ENCODE assay signal across 14 mouse cellular contexts in the genomic region with DNA sequence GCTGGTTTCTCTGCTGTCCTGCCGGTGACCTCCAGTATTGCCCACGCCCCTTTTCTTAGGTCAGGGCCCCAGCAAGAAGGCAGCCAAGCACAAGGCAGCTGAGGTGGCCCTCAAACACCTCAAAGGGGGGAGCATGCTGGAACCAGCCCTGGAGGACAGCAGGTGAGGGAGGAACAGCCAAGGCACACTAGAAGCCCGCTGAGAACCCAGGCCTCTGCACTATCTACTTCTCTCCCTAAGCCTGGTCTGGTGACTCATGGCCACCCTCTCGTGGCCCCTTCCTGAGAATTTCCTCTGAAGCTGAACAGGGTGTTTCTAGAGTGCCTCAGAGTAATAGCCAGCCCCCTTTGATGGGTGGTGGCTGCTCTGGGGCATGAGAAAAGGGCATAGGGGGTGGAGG. TPM values are rescaled to one million over a fixed set of nuclear protein-coding genes. Genes with fewer than 3 reads are reported as not detected.
DNase-seq lines count a peak whose midpoint lies in the region; ATAC-seq and TF ChIP-seq lines count a peak whose summit lies in the region.
"Had no signal": no experiment of that assay in that cellular context is flagged by ENCODE, and none has a peak within 500 bp of the region (broad histone marks: within the 10 kb centered on the region; RNA-seq: fewer than 3 reads in every experiment).

No protein-coding gene starts in this region.

- ATAC-seq in heart, embryonic 12.5 days (ENCODE audit: insufficient number of reproducible peaks, low FRiP score): no peak
- ATAC-seq in lung, postnatal 0 days: no peak
- ATAC-seq in embryonic facial prominence, embryonic 13.5 days (ENCODE audit: insufficient number of reproducible peaks, insufficient read depth, low FRiP score, low TSS enrichment, low read depth): no peak
- no peak for ATAC-seq in stomach, postnatal 0 days (ENCODE audit: low FRiP score, low TSS enrichment)
- ATAC-seq: inflammation-experienced regulatory T-cells, adult 6 months had no signal

- H3K4me3 ChIP-seq in heart, embryonic 12.5 days: peak overlapping the region; percentile 4; the same call in 1 of the 2 replicates
- H3K4me3 ChIP-seq in lung, postnatal 0 days (ENCODE audit: low read depth, low read length): no peak overlapping the region
- no peak overlapping the region for H3K4me3 ChIP-seq in embryonic facial prominence, embryonic 13.5 days
- no peak overlapping the region for H3K4me3 ChIP-seq in stomach, postnatal 0 days (ENCODE audit: low read depth, low read length)

- H3K4me1 ChIP-seq in heart, embryonic 12.5 days (replicated peaks): peaks cover 32% of the 10 kb centered on the region
- no peaks in the 10 kb centered on the region for H3K4me1 ChIP-seq in lung, postnatal 0 days (ENCODE audit: insufficient read depth, low read depth, low read length)
- H3K4me1 ChIP-seq in embryonic facial prominence, embryonic 13.5 days: peaks cover 19% of the 10 kb centered on the region
- H3K4me1 ChIP-seq in stomach, postnatal 0 days (replicated peaks; ENCODE audit: control insufficient read depth, insufficient read depth): no peaks in the 10 kb centered on the region

- 42% methylated on average over 4 of the region's 4 CpGs for WGBS in heart, embryonic 12.5 days
- 65% methylated on average over 4 of the region's 4 CpGs for WGBS in lung, postnatal 0 days
- WGBS in embryonic facial prominence, embryonic 13.5 days: 77% methylated on average over 4 of the region's 4 CpGs
- 56% methylated on average over 4 of the region's 4 CpGs for WGBS in stomach, postnatal 0 days

- no peak for DNase-seq in heart, postnatal 4 days
- DNase-seq in lung, postnatal 0 days (ENCODE audit: low spot score): peak; percentile 25
- no peak for DNase-seq in lung, postnatal 36 days
- DNase-seq in stomach, postnatal 0 days (ENCODE audit: low spot score): peak; percentile 68
- DNase-seq in adrenal gland, postnatal 25 days: no peak
- no peak for DNase-seq in gastrocnemius, postnatal 14 days
- DNase-seq: adrenal gland, postnatal 10 days had no signal

- H3K9ac ChIP-seq in heart, embryonic 12.5 days: peak overlapping the region; percentile 65
- H3K9ac ChIP-seq in lung, postnatal 0 days (replicated peaks; ENCODE audit: low read depth): no peak overlapping the region
- 0 out of 2 replicates have a peak overlapping the region, but pooled peaks have one; percentile 7 for H3K9ac ChIP-seq in embryonic facial prominence, embryonic 13.5 days
- H3K9ac ChIP-seq in stomach, postnatal 0 days (ENCODE audit: low read length): peak overlapping the region; percentile 14; the same call in 1 of the 2 replicates

- peaks cover 41% of the 10 kb centered on the region for H3K36me3 ChIP-seq in heart, embryonic 12.5 days
- peaks cover 6% of the 10 kb centered on the region; the same call in 1 of the 2 replicates for H3K36me3 ChIP-seq in lung, postnatal 0 days (ENCODE audit: insufficient read depth, low read length)
- peaks cover 43% of the 10 kb centered on the region for H3K36me3 ChIP-seq in embryonic facial prominence, embryonic 13.5 days
- H3K36me3 ChIP-seq in stomach, postnatal 0 days (ENCODE audit: control insufficient read depth, insufficient read depth, low read length): peaks cover 8% of the 10 kb centered on the region; the same call in 1 of the 2 replicates

- TF ChIP-seq EP300 in lung, postnatal 0 days (IDR thresholded peaks at IDR 0.05): no peak
- TF ChIP-seq EP300 in stomach, postnatal 0 days (optimal IDR thresholded peaks at IDR 0.05): no peak

- intact Hi-C loops in gastrocnemius, postnatal 14 days (cut with DNase I; ENCODE audit: low total_unique reads): no loop called here

- no peak for TF ChIP-seq CTCF in lung, postnatal 0 days (IDR thresholded peaks at IDR 0.05)
- TF ChIP-seq CTCF in stomach, postnatal 0 days (IDR thresholded peaks at IDR 0.05; ENCODE audit: low read depth): 0 out of 2 replicates have a peak, but pooled peaks have one; percentile 5

- H3K27ac ChIP-seq in heart, embryonic 12.5 days (ENCODE audit: poor library complexity, severe bottlenecking): peak overlapping the region; percentile 66
- H3K27ac ChIP-seq in lung, postnatal 0 days (ENCODE audit: low read length): no peak overlapping the region
- H3K27ac ChIP-seq in embryonic facial prominence, embryonic 13.5 days: no peak overlapping the region
- peak overlapping the region; percentile 2; the same call in 1 of the 2 replicates for H3K27ac ChIP-seq in stomach, postnatal 0 days (replicated peaks)

- H3K27me3 ChIP-seq in heart, embryonic 12.5 days (replicated peaks): no peaks in the 10 kb centered on the region
- no peaks in the 10 kb centered on the region for H3K27me3 ChIP-seq in lung, postnatal 0 days (replicated peaks; ENCODE audit: insufficient read depth, low read length)
- no peaks in the 10 kb centered on the region for H3K27me3 ChIP-seq in embryonic facial prominence, embryonic 13.5 days
- no peaks in the 10 kb centered on the region for H3K27me3 ChIP-seq in stomach, postnatal 0 days (ENCODE audit: control insufficient read depth, insufficient read depth, low read length)

- no peaks in the 10 kb centered on the region for H3K9me3 ChIP-seq in heart, embryonic 12.5 days (replicated peaks)
- no peaks in the 10 kb centered on the region for H3K9me3 ChIP-seq in lung, postnatal 0 days (ENCODE audit: low read length)
- H3K9me3 ChIP-seq in embryonic facial prominence, embryonic 13.5 days: no peaks in the 10 kb centered on the region
- no peaks in the 10 kb centered on the region for H3K9me3 ChIP-seq in stomach, postnatal 0 days (ENCODE audit: control insufficient read depth, low read length)

- H3K4me2 ChIP-seq in heart, embryonic 12.5 days: peak overlapping the region; percentile 88
- no peak overlapping the region for H3K4me2 ChIP-seq in lung, postnatal 0 days (replicated peaks; ENCODE audit: low read depth, low read length)
- no peak overlapping the region for H3K4me2 ChIP-seq in embryonic facial prominence, embryonic 13.5 days
- H3K4me2 ChIP-seq in stomach, postnatal 0 days (replicated peaks; ENCODE audit: low read depth): no peak overlapping the region

RNA-seq across cellular contexts. Expression of a gene that starts 2.4 kb away (rescaled TPM):
- 100 and 104 TPM in 2 replicates for polyA plus RNA-seq in heart, embryonic 12.5 days (2016; fragmentation: Nextera tagmentation; extraction: Ambion mirVana)
- total RNA-seq in heart, postnatal 4 days (2021): 10 to 100 TPM; 58.6 to 58.9 TPM
- polyA plus RNA-seq in lung, postnatal 0 days (2015; fragmentation: Nextera tagmentation; extraction: Ambion mirVana): 35.2 and 42.8 TPM in 2 replicates
- 100 and 110 TPM in 2 replicates for polyA plus RNA-seq in embryonic facial prominence, embryonic 13.5 days (2015; fragmentation: Nextera tagmentation; extraction: Ambion mirVana)
- polyA plus RNA-seq in stomach, postnatal 0 days (2015; fragmentation: Nextera tagmentation; extraction: Ambion mirVana): 41.7 and 44.3 TPM in 2 replicates
- 42.4 and 48.9 TPM in 2 replicates for total RNA-seq in adrenal gland, postnatal 25 days (2021)
- 10 to 100 TPM; 37.9 to 40.2 TPM for total RNA-seq in gastrocnemius, postnatal 14 days (2021)

RNA-seq across cellular contexts. Expression of a gene that starts 3.6 kb away (rescaled TPM):
- polyA plus RNA-seq in heart, embryonic 12.5 days (2016; fragmentation: Nextera tagmentation; extraction: Ambion mirVana): 14.7 and 17.3 TPM in 2 replicates
- total RNA-seq in heart, postnatal 4 days (2021): 1 to 10 TPM; 5.4 to 6.1 TPM
- polyA plus RNA-seq in lung, postnatal 0 days (2015; fragmentation: Nextera tagmentation; extraction: Ambion mirVana): 4.2 and 4.9 TPM in 2 replicates
- polyA plus RNA-seq in embryonic facial prominence, embryonic 13.5 days (2015; fragmentation: Nextera tagmentation; extraction: Ambion mirVana): 24.1 and 25.2 TPM in 2 replicates
- 3.3 and 3.9 TPM in 2 replicates for polyA plus RNA-seq in stomach, postnatal 0 days (2015; fragmentation: Nextera tagmentation; extraction: Ambion mirVana)
- 8.1 and 12.0 TPM in 2 replicates for total RNA-seq in adrenal gland, postnatal 25 days (2021)
- total RNA-seq in gastrocnemius, postnatal 14 days (2021): 1 to 10 TPM; 3.1 TPM

RNA-seq across cellular contexts. Expression of a gene that starts 4.3 kb away (rescaled TPM):
- 2.2 and 2.8 TPM in 2 replicates for polyA plus RNA-seq in heart, embryonic 12.5 days (2016; fragmentation: Nextera tagmentation; extraction: Ambion mirVana)
- total RNA-seq in heart, postnatal 4 days (2021): 1 to 10 TPM; 2.6 to 3.0 TPM
- 3.7 and 4.2 TPM in 2 replicates for polyA plus RNA-seq in lung, postnatal 0 days (2015; fragmentation: Nextera tagmentation; extraction: Ambion mirVana)
- polyA plus RNA-seq in embryonic facial prominence, embryonic 13.5 days (2015; fragmentation: Nextera tagmentation; extraction: Ambion mirVana): 2.9 and 3.8 TPM in 2 replicates
- polyA plus RNA-seq in stomach, postnatal 0 days (2015; fragmentation: Nextera tagmentation; extraction: Ambion mirVana): 1.1 and 1.3 TPM in 2 replicates
- 3.4 and 6.6 TPM in 2 replicates for total RNA-seq in adrenal gland, postnatal 25 days (2021)
- 1 to 10 TPM; 1.4 to 1.7 TPM for total RNA-seq in gastrocnemius, postnatal 14 days (2021)

RNA-seq across cellular contexts. Expression of a gene that starts 16.9 kb away (rescaled TPM):
- not detected in 2 replicates for polyA plus RNA-seq in heart, embryonic 12.5 days (2016; fragmentation: Nextera tagmentation; extraction: Ambion mirVana)
- 1 to 10 TPM in 1 of 2 experiments, not detected in 1; 7.3 TPM for total RNA-seq in heart, postnatal 4 days (2021)
- polyA plus RNA-seq in lung, postnatal 0 days (2015; fragmentation: Nextera tagmentation; extraction: Ambion mirVana): 2.0 TPM in 1 of 2 replicates, not detected in the other
- 5.2 and 9.0 TPM in 2 replicates for polyA plus RNA-seq in embryonic facial prominence, embryonic 13.5 days (2015; fragmentation: Nextera tagmentation; extraction: Ambion mirVana)
- polyA plus RNA-seq in stomach, postnatal 0 days (2015; fragmentation: Nextera tagmentation; extraction: Ambion mirVana): not detected in 2 replicates
- not detected in 2 replicates for total RNA-seq in adrenal gland, postnatal 25 days (2021)
- not detected for total RNA-seq in gastrocnemius, postnatal 14 days (2021)
- total RNA-seq: ES-E14; left cerebral cortex, adult 8-10 months had no signal
- polyA plus RNA-seq: embryonic facial prominence, embryonic 11.5 days; inflammation-experienced regulatory T-cells, adult 6 months; small intestine, adult 2 months had no signal

RNA-seq across cellular contexts. Expression of a gene that starts 50.1 kb away (rescaled TPM):
- polyA plus RNA-seq in heart, embryonic 12.5 days (2016; fragmentation: Nextera tagmentation; extraction: Ambion mirVana): 134 and 142 TPM in 2 replicates
- 100 to 1,000 TPM; 703 to 721 TPM for total RNA-seq in heart, postnatal 4 days (2021)
- 154 and 157 TPM in 2 replicates for polyA plus RNA-seq in lung, postnatal 0 days (2015; fragmentation: Nextera tagmentation; extraction: Ambion mirVana)
- polyA plus RNA-seq in embryonic facial prominence, embryonic 13.5 days (2015; fragmentation: Nextera tagmentation; extraction: Ambion mirVana): 262 and 269 TPM in 2 replicates
- 90.7 and 96.2 TPM in 2 replicates for polyA plus RNA-seq in stomach, postnatal 0 days (2015; fragmentation: Nextera tagmentation; extraction: Ambion mirVana)
- 747 and 809 TPM in 2 replicates for total RNA-seq in adrenal gland, postnatal 25 days (2021)
- 100 to 1,000 TPM; 382 to 414 TPM for total RNA-seq in gastrocnemius, postnatal 14 days (2021)

Comparison
In these comparisons a context has a peak if more than half of its experiments do, and no peak if none do; other contexts are left out.
1. DNase-seq: peak in lung, postnatal 0 days (single experiment) and stomach, postnatal 0 days (single experiment); none in heart, postnatal 4 days (single experiment), lung, postnatal 36 days (single experiment), adrenal gland, postnatal 25 days (single experiment) and gastrocnemius, postnatal 14 days (single experiment).
2. H3K27ac ChIP-seq: peak in heart, embryonic 12.5 days (single experiment) and stomach, postnatal 0 days (single experiment); none in lung, postnatal 0 days (single experiment) and embryonic facial prominence, embryonic 13.5 days (single experiment).